Mouse (Mus musculus): ENCODE measurements at regions not wholly inside any gene's neighbourhood (a gene's known extent, or its start where the extent isn't known, plus 50 kb on each side); places are given as distances from the start of the nearest gene placed in this dataset.

GRCm38 (mm10) chr1:13860469-13860868 lies 2232.7 kb downstream of the 4930444P10Rik start:
- Histone ChIP-seq H3K4me1 (ENCODE audit: control insufficient read depth, insufficient read depth, low read length) (no peaks in the 10 kb centered on the region), H3K27me3 (ENCODE audit: control insufficient read depth, insufficient read depth, low read depth, low read length) (peaks cover 8% of the 10 kb centered on the region; the same call in 1 of the 2 replicates), H3K27ac (ENCODE audit: low read length) (no peak overlapping the region), H3K4me3 (ENCODE audit: low read depth, low read length) (no peak overlapping the region), H3K9ac (ENCODE audit: low read depth, low read length) (no peak overlapping the region), H3K4me2 (ENCODE audit: low read length) (no peak overlapping the region), H3K9me3 (replicated peaks; ENCODE audit: control insufficient read depth, low read length, poor library complexity, severe bottlenecking) (no peaks in the 10 kb centered on the region), H3K36me3 (ENCODE audit: control insufficient read depth, insufficient read depth, low read length) (no peaks in the 10 kb centered on the region)
- no peak for ATAC-seq
- WGBS, result 45% methylated on average over 3 of the region's 3 CpGs

GRCm38 (mm10) chr1:13859723-13860122 lies 2233.4 kb downstream of the 4930444P10Rik start:
- Histone ChIP-seq H3K4me2 (ENCODE audit: low read length) (no peak overlapping the region), H3K36me3 (ENCODE audit: control insufficient read depth, insufficient read depth, low read length) (no peaks in the 10 kb centered on the region), H3K4me1 (ENCODE audit: control insufficient read depth, insufficient read depth, low read length) (no peaks in the 10 kb centered on the region), H3K9ac (ENCODE audit: low read depth, low read length) (no peak overlapping the region), H3K9me3 (replicated peaks; ENCODE audit: control insufficient read depth, low read length, poor library complexity, severe bottlenecking) (no peaks in the 10 kb centered on the region), H3K4me3 (ENCODE audit: low read depth, low read length) (no peak overlapping the region), H3K27me3 (ENCODE audit: control insufficient read depth, insufficient read depth, low read depth, low read length) (peaks cover 8% of the 10 kb centered on the region; the same call in 1 of the 2 replicates), H3K27ac (ENCODE audit: low read length) (no peak overlapping the region)
- WGBS, result 64% methylated on average over 3 of the region's 3 CpGs
- no peak for ATAC-seq

- ATAC-seq, result no peak
- WGBS, result 47% methylated on average over 6 of the region's 6 CpGs
- Histone ChIP-seq H3K9me3 (replicated peaks; ENCODE audit: control insufficient read depth, low read length, poor library complexity, severe bottlenecking) (no peaks in the 10 kb centered on the region), H3K27ac (ENCODE audit: low read length) (no peak overlapping the region), H3K4me2 (ENCODE audit: low read length) (no peak overlapping the region), H3K4me1 (ENCODE audit: control insufficient read depth, insufficient read depth, low read length) (no peaks in the 10 kb centered on the region), H3K4me3 (ENCODE audit: low read depth, low read length) (no peak overlapping the region), H3K27me3 (ENCODE audit: control insufficient read depth, insufficient read depth, low read depth, low read length) (peaks cover 8% of the 10 kb centered on the region; the same call in 1 of the 2 replicates), H3K9ac (ENCODE audit: low read depth, low read length) (no peak overlapping the region), H3K36me3 (ENCODE audit: control insufficient read depth, insufficient read depth, low read length) (no peaks in the 10 kb centered on the region)
These were observed 2234.6 kb downstream of the 4930444P10Rik start for GRCm38 (mm10) chr1:13858371-13859018.

GRCm38 (mm10) chr1:13856998-13857397 lies 2236.1 kb downstream of the 4930444P10Rik start:
- Histone ChIP-seq H3K36me3 (ENCODE audit: control insufficient read depth, insufficient read depth, low read length) (no peaks in the 10 kb centered on the region), H3K4me3 (ENCODE audit: low read depth, low read length) (no peak overlapping the region), H3K9ac (ENCODE audit: low read depth, low read length) (no peak overlapping the region), H3K27me3 (ENCODE audit: control insufficient read depth, insufficient read depth, low read depth, low read length) (peaks cover 5% of the 10 kb centered on the region; the same call in 1 of the 2 replicates), H3K9me3 (replicated peaks; ENCODE audit: control insufficient read depth, low read length, poor library complexity, severe bottlenecking) (no peaks in the 10 kb centered on the region), H3K27ac (ENCODE audit: low read length) (no peak overlapping the region), H3K4me1 (ENCODE audit: control insufficient read depth, insufficient read depth, low read length) (no peaks in the 10 kb centered on the region), H3K4me2 (ENCODE audit: low read length) (no peak overlapping the region)
- 69% methylated on average over 2 of the region's 2 CpGs for WGBS
- ATAC-seq, result no peak

GRCm38 (mm10) chr1:13851144-13851543 lies 2242.0 kb downstream of the 4930444P10Rik start:
- no peak overlapping the region for H3K27ac ChIP-seq (ENCODE audit: low read length)
- no peaks in the 10 kb centered on the region for H3K9me3 ChIP-seq (replicated peaks; ENCODE audit: control insufficient read depth, low read length, poor library complexity, severe bottlenecking)
- no peaks in the 10 kb centered on the region for H3K4me1 ChIP-seq (ENCODE audit: control insufficient read depth, insufficient read depth, low read length)
- H3K9ac ChIP-seq (ENCODE audit: low read depth, low read length), result no peak overlapping the region
- H3K27me3 ChIP-seq (ENCODE audit: control insufficient read depth, insufficient read depth, low read depth, low read length), result no peaks in the 10 kb centered on the region
- H3K4me2 ChIP-seq (ENCODE audit: low read length), result no peak overlapping the region
- 91% methylated on average over 5 of the region's 5 CpGs for WGBS
- H3K36me3 ChIP-seq (ENCODE audit: control insufficient read depth, insufficient read depth, low read length), result no peaks in the 10 kb centered on the region
- no peak for ATAC-seq
- H3K4me3 ChIP-seq (ENCODE audit: low read depth, low read length), result no peak overlapping the region

GRCm38 (mm10) chr1:13849071-13849470 lies 2244.1 kb downstream of the 4930444P10Rik start:
- H3K4me3 ChIP-seq (ENCODE audit: low read depth, low read length), result no peak overlapping the region
- no peaks in the 10 kb centered on the region for H3K4me1 ChIP-seq (ENCODE audit: control insufficient read depth, insufficient read depth, low read length)
- no peak overlapping the region for H3K27ac ChIP-seq (ENCODE audit: low read length)
- no peak overlapping the region for H3K9ac ChIP-seq (ENCODE audit: low read depth, low read length)
- H3K36me3 ChIP-seq (ENCODE audit: control insufficient read depth, insufficient read depth, low read length), result no peaks in the 10 kb centered on the region
- no peaks in the 10 kb centered on the region for H3K9me3 ChIP-seq (replicated peaks; ENCODE audit: control insufficient read depth, low read length, poor library complexity, severe bottlenecking)
- no peaks in the 10 kb centered on the region for H3K27me3 ChIP-seq (ENCODE audit: control insufficient read depth, insufficient read depth, low read depth, low read length)
- 73% methylated on average over 4 of the region's 4 CpGs for WGBS
- no peak overlapping the region for H3K4me2 ChIP-seq (ENCODE audit: low read length)
- no peak for ATAC-seq

GRCm38 (mm10) chr1:13846336-13846865 lies 2246.7 kb downstream of the 4930444P10Rik start:
- no peaks in the 10 kb centered on the region for H3K36me3 ChIP-seq (ENCODE audit: control insufficient read depth, insufficient read depth, low read length)
- WGBS, result 67% methylated on average over 15 of the region's 15 CpGs
- H3K4me1 ChIP-seq (ENCODE audit: control insufficient read depth, insufficient read depth, low read length), result no peaks in the 10 kb centered on the region
- no peak overlapping the region for H3K27ac ChIP-seq (ENCODE audit: low read length)
- ATAC-seq, result no peak
- H3K9ac ChIP-seq (ENCODE audit: low read depth, low read length), result no peak overlapping the region
- H3K9me3 ChIP-seq (replicated peaks; ENCODE audit: control insufficient read depth, low read length, poor library complexity, severe bottlenecking), result no peaks in the 10 kb centered on the region
- H3K4me2 ChIP-seq (ENCODE audit: low read length), result no peak overlapping the region
- H3K27me3 ChIP-seq (ENCODE audit: control insufficient read depth, insufficient read depth, low read depth, low read length), result no peaks in the 10 kb centered on the region
- H3K4me3 ChIP-seq (ENCODE audit: low read depth, low read length), result no peak overlapping the region

GRCm38 (mm10) chr1:13840309-13840622 lies 2252.9 kb downstream of the 4930444P10Rik start:
- Histone ChIP-seq H3K27me3 (ENCODE audit: control insufficient read depth, insufficient read depth, low read depth, low read length) (no peaks in the 10 kb centered on the region), H3K9ac (ENCODE audit: low read depth, low read length) (no peak overlapping the region), H3K9me3 (replicated peaks; ENCODE audit: control insufficient read depth, low read length, poor library complexity, severe bottlenecking) (no peaks in the 10 kb centered on the region), H3K4me2 (ENCODE audit: low read length) (no peak overlapping the region), H3K4me1 (ENCODE audit: control insufficient read depth, insufficient read depth, low read length) (no peaks in the 10 kb centered on the region), H3K4me3 (ENCODE audit: low read depth, low read length) (no peak overlapping the region), H3K36me3 (ENCODE audit: control insufficient read depth, insufficient read depth, low read length) (no peaks in the 10 kb centered on the region), H3K27ac (ENCODE audit: low read length) (no peak overlapping the region)
- no peak for ATAC-seq
- WGBS, result 85% methylated on average over 1 of the region's 1 CpGs

GRCm38 (mm10) chr1:13839619-13840308 lies 2253.4 kb downstream of the 4930444P10Rik start:
- Histone ChIP-seq H3K4me2 (ENCODE audit: low read length) (no peak overlapping the region), H3K4me3 (ENCODE audit: low read depth, low read length) (no peak overlapping the region), H3K9ac (ENCODE audit: low read depth, low read length) (no peak overlapping the region), H3K27ac (ENCODE audit: low read length) (no peak overlapping the region), H3K27me3 (ENCODE audit: control insufficient read depth, insufficient read depth, low read depth, low read length) (no peaks in the 10 kb centered on the region), H3K36me3 (ENCODE audit: control insufficient read depth, insufficient read depth, low read length) (no peaks in the 10 kb centered on the region), H3K4me1 (ENCODE audit: control insufficient read depth, insufficient read depth, low read length) (no peaks in the 10 kb centered on the region), H3K9me3 (replicated peaks; ENCODE audit: control insufficient read depth, low read length, poor library complexity, severe bottlenecking) (no peaks in the 10 kb centered on the region)
- 69% methylated on average over 11 of the region's 11 CpGs for WGBS
- ATAC-seq, result no peak

Data from midbrain, embryonic 16.5 days (tissue).